Mouse (Mus musculus): ENCODE results near the gene Gpr162. TPM values are rescaled to one million over a fixed set of nuclear protein-coding genes. Genes with fewer than 3 reads are reported as not detected.

The Gpr162 gene
- total RNA-seq (2012; rRNA removed) = 1.6 and 2.0 TPM in 2 replicates
- 0.48 and 0.97 TPM in 2 replicates for total RNA-seq (2014; rRNA removed)
- 1.7 and 1.9 TPM in 2 replicates for polyA plus RNA-seq (2012; ENCODE audit: insufficient read length, low read depth)

GRCm38 (mm10) chr6:124863658-124864298 is at the start of gene Gpr162:
Gpr162 (minus strand) TSS chr6:124863983.
- Histone ChIP-seq H3K9ac (ENCODE audit: insufficient read depth, low read depth) (peak within 1 kb of the TSS; percentile 68), H3K9me3 (replicated peaks; ENCODE audit: low read length) (no peaks in the 10 kb centered on the region), H3K36me3 (replicated peaks in 1 of 2; ENCODE audit: control insufficient read depth in 1 of 2, insufficient read depth in 1 of 2, low read length in 1 of 2) (no peaks in the 10 kb centered on the region), H3K27me3 (replicated peaks) (peaks cover 26% of the 10 kb centered on the region), H3K4me2 (ENCODE audit: insufficient read depth, low read depth, poor library complexity, severe bottlenecking) (peak within 1 kb of the TSS; percentile 42), H3K4me3 (replicated peaks in 1 of 3; ENCODE audit: low read depth in 2 of 3, low read length in 2 of 3, poor library complexity in 1 of 3) (peak within 1 kb of the TSS; percentile 50 to 65 (median 54)), H3K4me1 (ENCODE audit: control insufficient read depth in 1 of 2, insufficient read depth in 2 of 2) (peaks cover 27 to 34% of the 10 kb centered on the region in 2 experiments), H3K79me2 (replicated peaks; ENCODE audit: control insufficient read depth, extremely low read depth, insufficient read depth, poor library complexity, severe bottlenecking) (no peaks in the 10 kb centered on the region), H3K27ac (ENCODE audit: insufficient read depth, low read depth) (no peak within 1 kb of the TSS)
- TF ChIP-seq MAZ (IDR thresholded peaks at IDR 0.05; ENCODE audit: low read depth, low read length) (peak; percentile 87), ZC3H11A (IDR thresholded peaks at IDR 0.05; ENCODE audit: low read depth, low read length) (no peak), UBTF (IDR thresholded peaks at IDR 0.05; ENCODE audit: low read depth, low read length) (peak; percentile 82; the same call in 1 of the 2 replicates), CHD2 (IDR thresholded peaks at IDR 0.05; ENCODE audit: low read length) (peak; percentile 18; the same call in 1 of the 2 replicates)
- DNase-seq (ENCODE audit: extremely low read depth) = no peak
- dilution Hi-C loops (cut with MboI; ENCODE audit: extremely low pct_ligation_motif_present, extremely low pct_unique_long_range_greater_than_20kb, low sequenced_read_pairs) (no loop called here), in situ Hi-C loops (cut with MboI; ENCODE audit: low pct_ligation_motif_present, low pct_unique_long_range_greater_than_20kb, low sequenced_read_pairs) (loop anchor here (25.0 kb wide), 1 partner anchor 174 kb away; the partner anchor contains the start of genes Acrbp and Ing4)

DNA sequence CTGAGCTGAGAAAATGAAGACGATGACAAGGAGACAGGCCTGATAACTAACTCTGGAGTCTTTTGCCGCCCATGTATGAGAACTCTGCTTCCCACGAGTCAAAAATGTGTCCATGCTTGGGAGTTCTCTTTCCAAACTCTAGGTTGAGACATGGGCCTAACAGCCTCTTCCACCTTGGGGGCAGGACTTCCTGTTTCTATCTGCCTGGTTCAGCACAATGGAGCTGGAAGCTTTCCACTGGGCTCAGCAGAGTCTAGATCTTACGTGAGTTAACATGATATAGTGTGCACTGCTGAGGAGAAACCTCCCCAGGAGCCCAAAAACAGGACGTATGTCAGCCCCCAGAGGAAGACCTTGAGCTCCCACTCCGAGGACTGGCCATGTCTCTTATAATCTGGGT is 49.4 kb upstream of the Gpr162 start:
- dilution Hi-C loops (cut with MboI; ENCODE audit: extremely low pct_ligation_motif_present, extremely low pct_unique_long_range_greater_than_20kb, low sequenced_read_pairs) = no loop called here

GRCm38 (mm10) chr6:124911533-124912218 is 47.9 kb upstream of the Gpr162 start, which contains the start of gene Lag3:
Lag3 (minus strand) TSS chr6:124911705.
- no peak for TF ChIP-seq ZC3H11A (IDR thresholded peaks at IDR 0.05; ENCODE audit: low read depth, low read length)
- no peak for TF ChIP-seq SMC3 (IDR thresholded peaks at IDR 0.05; ENCODE audit: low read depth, low read length)
- no peak for TF ChIP-seq E2F4 (IDR thresholded peaks at IDR 0.05; ENCODE audit: insufficient replicate concordance, low read depth, low read length)
- TF ChIP-seq ZNF384 (IDR thresholded peaks at IDR 0.05; ENCODE audit: low read depth, low read length) = peak; percentile 83
- no peak for TF ChIP-seq NELFE (IDR thresholded peaks at IDR 0.05; ENCODE audit: low read depth, low read length)
- TF ChIP-seq ETS1 (conservative IDR thresholded peaks at IDR 0.05; ENCODE audit: low read depth, low read length) = peak; percentile 63; the same call in 1 of the 2 replicates
- peak; percentile 10; the same call in 1 of the 2 replicates for TF ChIP-seq ELF1 (IDR thresholded peaks at IDR 0.05; ENCODE audit: low read depth, low read length)
- peak; percentile 60 for TF ChIP-seq IRF4 (IDR thresholded peaks at IDR 0.05; ENCODE audit: low read depth, low read length)
- TF ChIP-seq MYC (IDR thresholded peaks at IDR 0.05; ENCODE audit: low read depth, low read length) = no peak
- no peak for TF ChIP-seq MAFK (IDR thresholded peaks at IDR 0.05; ENCODE audit: insufficient replicate concordance, low read length)
- TF ChIP-seq GABPA (IDR thresholded peaks at IDR 0.05; ENCODE audit: insufficient replicate concordance, low read depth, low read length) = no peak
- TF ChIP-seq BHLHE40 (IDR thresholded peaks at IDR 0.05; ENCODE audit: low read depth, low read length) = peak; percentile 65
- 0 out of 2 replicates have a peak, but pooled peaks have one; percentile 22 for TF ChIP-seq MAZ (IDR thresholded peaks at IDR 0.05; ENCODE audit: low read depth, low read length)
- TF ChIP-seq ZMIZ1 (IDR thresholded peaks at IDR 0.05; ENCODE audit: low read depth, low read length) = no peak
- no peak for TF ChIP-seq ZKSCAN1 (IDR thresholded peaks at IDR 0.05; ENCODE audit: borderline replicate concordance, low read depth, low read length)
- 0 out of 2 replicates have a peak, but pooled peaks have one; percentile 11 for TF ChIP-seq MEF2A (IDR thresholded peaks at IDR 0.05; ENCODE audit: borderline replicate concordance, low read depth, low read length)
- TF ChIP-seq PAX5 (IDR thresholded peaks at IDR 0.05; ENCODE audit: low read length) = no peak
- Histone ChIP-seq H3K27ac (ENCODE audit: insufficient read depth, low read depth) (no peak within 1 kb of the TSS), H3K9ac (ENCODE audit: insufficient read depth, low read depth) (no peak within 1 kb of the TSS), H3K27me3 (replicated peaks) (no peaks in the 10 kb centered on the region), H3K9me3 (replicated peaks; ENCODE audit: low read length) (no peaks in the 10 kb centered on the region), H3K79me2 (replicated peaks; ENCODE audit: control insufficient read depth, extremely low read depth, insufficient read depth, poor library complexity, severe bottlenecking) (no peaks in the 10 kb centered on the region), H3K4me3 (replicated peaks in 1 of 3; ENCODE audit: low read depth in 2 of 3, low read length in 2 of 3, poor library complexity in 1 of 3) (peak within 1 kb of the TSS in 1 of 3 experiments; percentile 48), H3K4me2 (ENCODE audit: insufficient read depth, low read depth, poor library complexity, severe bottlenecking) (peak within 1 kb of the TSS; percentile 72), H3K4me1 (ENCODE audit: control insufficient read depth in 1 of 2, insufficient read depth in 2 of 2) (peaks cover 13 to 52% of the 10 kb centered on the region in 2 experiments), H3K36me3 (replicated peaks in 1 of 2; ENCODE audit: control insufficient read depth in 1 of 2, insufficient read depth in 1 of 2, low read length in 1 of 2) (peaks cover 0 to 11% of the 10 kb centered on the region in 2 experiments)
- DNase-seq (ENCODE audit: extremely low read depth) = no peak
- in situ Hi-C loops (cut with MboI; ENCODE audit: low pct_ligation_motif_present, low pct_unique_long_range_greater_than_20kb, low sequenced_read_pairs) = no loop called here
- dilution Hi-C loops (cut with MboI; ENCODE audit: extremely low pct_ligation_motif_present, extremely low pct_unique_long_range_greater_than_20kb, low sequenced_read_pairs) = no loop called here

More for the DNA sequence above, 49.4 kb upstream of the Gpr162 start:
- Histone ChIP-seq H3K27me3 (replicated peaks) (peaks cover 4% of the 10 kb centered on the region), H3K27ac (ENCODE audit: insufficient read depth, low read depth) (no peak overlapping the region), H3K4me3 (replicated peaks in 1 of 3; ENCODE audit: low read depth in 2 of 3, low read length in 2 of 3, poor library complexity in 1 of 3) (no peak overlapping the region), H3K36me3 (replicated peaks in 1 of 2; ENCODE audit: control insufficient read depth in 1 of 2, insufficient read depth in 1 of 2, low read length in 1 of 2) (peaks cover 0 to 11% of the 10 kb centered on the region in 2 experiments), H3K4me2 (ENCODE audit: insufficient read depth, low read depth, poor library complexity, severe bottlenecking) (no peak overlapping the region), H3K4me1 (ENCODE audit: control insufficient read depth in 1 of 2, insufficient read depth in 2 of 2) (peaks cover 9 to 43% of the 10 kb centered on the region in 2 experiments), H3K9me3 (replicated peaks; ENCODE audit: low read length) (no peaks in the 10 kb centered on the region), H3K9ac (ENCODE audit: insufficient read depth, low read depth) (no peak overlapping the region), H3K79me2 (replicated peaks; ENCODE audit: control insufficient read depth, extremely low read depth, insufficient read depth, poor library complexity, severe bottlenecking) (no peaks in the 10 kb centered on the region)
- no peak for DNase-seq (ENCODE audit: extremely low read depth)
- TF ChIP-seq ELF1 (IDR thresholded peaks at IDR 0.05; ENCODE audit: low read depth, low read length) (0 out of 2 replicates have a peak, but pooled peaks have one; percentile 28), ZC3H11A (IDR thresholded peaks at IDR 0.05; ENCODE audit: low read depth, low read length) (no peak)
- in situ Hi-C loops (cut with MboI; ENCODE audit: low pct_ligation_motif_present, low pct_unique_long_range_greater_than_20kb, low sequenced_read_pairs) = no loop called here
